Mouse (Mus musculus) testis, adult 2 months (tissue): Measurements from ENCODE around the gene Rtf2. TPM values are rescaled to one million over a fixed set of nuclear protein-coding genes. Genes with fewer than 3 reads are reported as not detected.

Experiments used
- H3K27ac ChIP-seq: fragments of 200-500 bp; 2 replicates; pipeline ENCODE4 v1.5.1; 2012; ENCODE audit warnings: low read depth, low read length; ENCODE audit not compliant: control insufficient read depth, insufficient read depth
- H3K27me3 ChIP-seq: fragments of 200-500 bp; 2 replicates; pipeline ENCODE4 v1.6.1; 2012; ENCODE audit warnings: mild to moderate bottlenecking, low read length, moderate library complexity; ENCODE audit not compliant: control insufficient read depth, insufficient read depth
- H3K36me3 ChIP-seq: fragments of 200-500 bp; 2 replicates; pipeline ENCODE4 v1.6.1; 2012; ENCODE audit warnings: mild to moderate bottlenecking, low read length; ENCODE audit not compliant: control insufficient read depth, insufficient read depth
- H3K4me1 ChIP-seq: fragments of 200-500 bp; 2 replicates; pipeline ENCODE4 v1.6.1; 2012; ENCODE audit warnings: low read length; ENCODE audit not compliant: control insufficient read depth, insufficient read depth
- H3K4me3 ChIP-seq: fragments of 200-500 bp; 2 replicates; pipeline ENCODE4 v1.5.1; 2012; ENCODE audit warnings: low read depth, mild to moderate bottlenecking, low read length, moderate library complexity, mixed read lengths; ENCODE audit not compliant: control insufficient read depth
- CTCF ChIP-seq: fragments of 200-500 bp; IDR thresholded peaks from 2 replicates; pipeline ENCODE4 v1.5.1; 2012; ENCODE audit warnings: low read depth, mild to moderate bottlenecking, inconsistent platforms, low read length, moderate library complexity; ENCODE audit not compliant: control insufficient read depth, insufficient read depth, insufficient replicate concordance
- POLR2A ChIP-seq: fragments of 200-500 bp; IDR thresholded peaks from 2 replicates; pipeline ENCODE4 v1.6.1; 2012; ENCODE audit warnings: low read depth, mild to moderate bottlenecking, inconsistent platforms, low read length, moderate library complexity; ENCODE audit not compliant: control insufficient read depth
- polyA plus RNA-seq: library from polyadenylated mRNA; depleted of rRNA; stranded (reverse); fragments of >200 nt; gene quantifications from 2 replicates; pipeline ENCODE4 v1.2.3, GENCODE M21; 2012

Rtf2 gene
- polyA plus RNA-seq, 1 experiment: 21.9 TPM

GRCm38 (mm10) chr2:172401116-172401825 is 39.1 kb upstream of the Rtf2 start:
- H3K27me3 ChIP-seq: no peaks in the 10 kb centered on the region

GRCm38 (mm10) chr2:172404239-172404638 is 36.1 kb upstream of the Rtf2 start:
- Histone ChIP-seq H3K27me3 (no peaks in the 10 kb centered on the region), H3K36me3 (no peaks in the 10 kb centered on the region), H3K27ac (no peak overlapping the region), H3K4me3 (no peak overlapping the region), H3K4me1 (peaks cover 6% of the 10 kb centered on the region)
- TF ChIP-seq POLR2A (no peak), CTCF (no peak)

More at GRCm38 (mm10) chr2:172401116-172401825, 39.1 kb upstream of the Rtf2 start:
- Histone ChIP-seq H3K4me3 (no peak overlapping the region), H3K4me1 (peaks cover 6% of the 10 kb centered on the region), H3K36me3 (no peaks in the 10 kb centered on the region), H3K27ac (no peak overlapping the region)
- TF ChIP-seq POLR2A: no peak
- TF ChIP-seq CTCF: no peak

- Histone ChIP-seq H3K4me1 (peaks cover 6% of the 10 kb centered on the region), H3K4me3 (no peak overlapping the region), H3K36me3 (no peaks in the 10 kb centered on the region), H3K27me3 (no peaks in the 10 kb centered on the region), H3K27ac (no peak overlapping the region)
- TF ChIP-seq CTCF (no peak), POLR2A (no peak)
Observed at GRCm38 (mm10) chr2:172405011-172405410, 35.3 kb upstream of the Rtf2 start.

GRCm38 (mm10) chr2:172406173-172406572 is 34.2 kb upstream of the Rtf2 start:
- Histone ChIP-seq H3K27me3 (no peaks in the 10 kb centered on the region), H3K27ac (no peak overlapping the region), H3K4me1 (peaks cover 6% of the 10 kb centered on the region), H3K4me3 (no peak overlapping the region), H3K36me3 (no peaks in the 10 kb centered on the region)
- no peak for TF ChIP-seq CTCF

GRCm38 (mm10) chr2:172407499-172407898 is 32.9 kb upstream of the Rtf2 start:
- H3K36me3 ChIP-seq: no peaks in the 10 kb centered on the region
- H3K27me3 ChIP-seq: no peaks in the 10 kb centered on the region
- peaks cover 6% of the 10 kb centered on the region for H3K4me1 ChIP-seq
- no peak overlapping the region for H3K27ac ChIP-seq
- H3K4me3 ChIP-seq: no peak overlapping the region
- TF ChIP-seq POLR2A (no peak), CTCF (no peak)

GRCm38 (mm10) chr2:172410686-172411085 is 29.7 kb upstream of the Rtf2 start:
- Histone ChIP-seq H3K4me1 (no peaks in the 10 kb centered on the region; the same call in 1 of the 2 replicates), H3K36me3 (no peaks in the 10 kb centered on the region), H3K4me3 (no peak overlapping the region), H3K27ac (no peak overlapping the region), H3K27me3 (no peaks in the 10 kb centered on the region)
- TF ChIP-seq CTCF: no peak
- TF ChIP-seq POLR2A: no peak

GRCm38 (mm10) chr2:172411091-172411490 is 29.3 kb upstream of the Rtf2 start:
- no peaks in the 10 kb centered on the region for H3K27me3 ChIP-seq
- H3K4me1 ChIP-seq: no peaks in the 10 kb centered on the region; the same call in 1 of the 2 replicates
- H3K4me3 ChIP-seq: no peak overlapping the region
- TF ChIP-seq POLR2A: no peak
- TF ChIP-seq CTCF: no peak
- no peak overlapping the region for H3K27ac ChIP-seq
- H3K36me3 ChIP-seq: no peaks in the 10 kb centered on the region
